Mouse (Mus musculus) CH12F3 (cell line): ENCODE results near the gene Fam71b.

Experiments
- in situ Hi-C: fragments of 300-500 bp; cut with MboI; formaldehyde crosslinking; loops from 2 replicates; pipeline ENCODE4 v1.14.3; 2020; ENCODE audit warnings: low sequenced_read_pairs

Fam71b gene

GRCm38 (mm10) chr11:46382466-46382865 lies 13.9 kb upstream of the Fam71b start:
- in situ Hi-C loops, result no loop called here

- in situ Hi-C loops, result no loop called here
These were observed 11.4 kb upstream of the Fam71b start for GRCm38 (mm10) chr11:46384925-46385324.

GRCm38 (mm10) chr11:46386556-46386955 lies 9.8 kb upstream of the Fam71b start:
- in situ Hi-C loops, result no loop called here

GRCm38 (mm10) chr11:46387061-46387460 lies 9.3 kb upstream of the Fam71b start:
- in situ Hi-C loops, result no loop called here

- in situ Hi-C loops, result no loop called here
These were observed 7.9 kb upstream of the Fam71b start for GRCm38 (mm10) chr11:46388438-46388837.

GRCm38 (mm10) chr11:46389336-46390117 lies 6.8 kb upstream of the Fam71b start, which contains the start of gene Itk:
TSS of gene Itk (minus strand) at chr11:46389515.
- in situ Hi-C loops, result no loop called here

- in situ Hi-C loops, result no loop called here
These were observed 5.7 kb upstream of the Fam71b start for GRCm38 (mm10) chr11:46390621-46391020.

GRCm38 (mm10) chr11:46392890-46393289 lies 3.5 kb upstream of the Fam71b start:
- in situ Hi-C loops, result no loop called here

GRCm38 (mm10) chr11:46393413-46393812 lies 2.9 kb upstream of the Fam71b start:
- in situ Hi-C loops, result no loop called here

GRCm38 (mm10) chr11:46395088-46395487 lies 1.3 kb upstream of the Fam71b start:
- in situ Hi-C loops, result no loop called here

GRCm38 (mm10) chr11:46395698-46396097 lies 661 bp upstream of the Fam71b start:
- in situ Hi-C loops, result no loop called here

- in situ Hi-C loops, result no loop called here
These were observed 461 bp downstream of the Fam71b start for GRCm38 (mm10) chr11:46396860-46397179.

GRCm38 (mm10) chr11:46397900-46398299 lies 1.5 kb downstream of the Fam71b start:
- in situ Hi-C loops, result no loop called here

GRCm38 (mm10) chr11:46398473-46398872 lies 2.1 kb downstream of the Fam71b start:
- in situ Hi-C loops, result no loop called here

- in situ Hi-C loops, result no loop called here
These were observed 2.6 kb downstream of the Fam71b start for GRCm38 (mm10) chr11:46398933-46399383.

- in situ Hi-C loops, result loop anchor here (10.0 kb wide), 1 partner anchor 87 kb away; the partner anchor contains the start of gene Cyfip2
These were observed 5.2 kb downstream of the Fam71b start for GRCm38 (mm10) chr11:46401555-46401954.

- in situ Hi-C loops, result loop anchor here (10.0 kb wide), 1 partner anchor 90 kb away; the partner anchor contains the start of gene Cyfip2
These were observed 8.6 kb downstream of the Fam71b start for GRCm38 (mm10) chr11:46404986-46405385.

GRCm38 (mm10) chr11:46406721-46407120 lies 10.4 kb downstream of the Fam71b start:
- in situ Hi-C loops, result loop anchor here (10.0 kb wide), 1 partner anchor 92 kb away; the partner anchor contains the start of gene Cyfip2

GRCm38 (mm10) chr11:46410018-46410563 lies 13.7 kb downstream of the Fam71b start:
- in situ Hi-C loops, result no loop called here

GRCm38 (mm10) chr11:46418438-46418837 lies 22.1 kb downstream of the Fam71b start:
- in situ Hi-C loops, result no loop called here

- in situ Hi-C loops, result no loop called here
These were observed 22.5 kb downstream of the Fam71b start for GRCm38 (mm10) chr11:46418860-46419259.
